ENCODE assay signal across 9 mouse cellular contexts in genomic region chr6:29860238-29860637, GRCm38 (mm10). TPM values are rescaled to one million over a fixed set of nuclear protein-coding genes. Genes with fewer than 3 reads are reported as not detected.
DNase-seq lines count a peak whose midpoint lies in the region; ATAC-seq and TF ChIP-seq lines count a peak whose summit lies in the region.
"Had no signal": no experiment of that assay in that cellular context is flagged by ENCODE, and none has a peak within 500 bp of the region (broad histone marks: within the 10 kb centered on the region; RNA-seq: fewer than 3 reads in every experiment).

No protein-coding gene starts in this region.

- peak; percentile 25 for DNase-seq in forebrain, embryonic 14.5 days (ENCODE audit: low spot score)
- DNase-seq in CH12.LX (ENCODE audit: extremely low read depth) = peak; percentile 69
- no peak for DNase-seq in liver, embryonic 11.5 days (ENCODE audit: low spot score)
- DNase-seq in ovary, postnatal 14 days (ENCODE audit: low spot score) = no peak
- no peak for DNase-seq in neural tube, embryonic 10.5 days (ENCODE audit: extremely low spot score, low spot score)

- WGBS in forebrain, embryonic 14.5 days = 85% methylated on average over 3 of the region's 3 CpGs
- 80% methylated on average over 3 of the region's 3 CpGs for WGBS in forebrain, embryonic 16.5 days
- 82% methylated on average over 3 of the region's 3 CpGs for WGBS in liver, embryonic 11.5 days
- 87% methylated on average over 3 of the region's 3 CpGs for WGBS in stomach, embryonic 16.5 days

- TF ChIP-seq CTCF in CH12.LX (conservative IDR thresholded peaks at IDR 0.05 in 1 of 2, IDR thresholded peaks at IDR 0.05 in 1 of 2; ENCODE audit: low read depth in 2 of 2, low read length in 2 of 2) = peak; percentile 57 to 76

- H3K9me3 ChIP-seq in forebrain, embryonic 14.5 days (replicated peaks; ENCODE audit: control insufficient read depth, low read length) = no peaks in the 10 kb centered on the region
- no peaks in the 10 kb centered on the region for H3K9me3 ChIP-seq in forebrain, embryonic 16.5 days (ENCODE audit: control insufficient read depth, low read length)
- H3K9me3 ChIP-seq in CH12.LX (replicated peaks; ENCODE audit: low read length) = peaks cover 13% of the 10 kb centered on the region
- no peaks in the 10 kb centered on the region for H3K9me3 ChIP-seq in liver, embryonic 11.5 days (ENCODE audit: control insufficient read depth, low read length)
- H3K9me3 ChIP-seq in stomach, embryonic 16.5 days (replicated peaks; ENCODE audit: control insufficient read depth, low read length) = no peaks in the 10 kb centered on the region

- dilution Hi-C loops in CH12.LX (cut with MboI; ENCODE audit: extremely low pct_ligation_motif_present, extremely low pct_unique_long_range_greater_than_20kb, low sequenced_read_pairs) = no loop called here

- no peaks in the 10 kb centered on the region for H3K27me3 ChIP-seq in forebrain, embryonic 14.5 days (replicated peaks; ENCODE audit: control insufficient read depth, insufficient read depth, low read length)
- no peaks in the 10 kb centered on the region for H3K27me3 ChIP-seq in forebrain, embryonic 16.5 days (replicated peaks; ENCODE audit: control insufficient read depth, insufficient read depth, low read length)
- H3K27me3 ChIP-seq in CH12.LX (replicated peaks) = no peaks in the 10 kb centered on the region
- no peaks in the 10 kb centered on the region for H3K27me3 ChIP-seq in liver, embryonic 11.5 days (replicated peaks; ENCODE audit: control insufficient read depth, insufficient read depth, low read length)
- no peaks in the 10 kb centered on the region for H3K27me3 ChIP-seq in stomach, embryonic 16.5 days (ENCODE audit: control insufficient read depth, insufficient read depth, low read length)

- in situ Hi-C loops in CH12.LX (cut with MboI; ENCODE audit: low pct_ligation_motif_present, low pct_unique_long_range_greater_than_20kb, low sequenced_read_pairs) = no loop called here

- no peak overlapping the region for H3K4me2 ChIP-seq in forebrain, embryonic 14.5 days (ENCODE audit: low read length)
- no peak overlapping the region for H3K4me2 ChIP-seq in forebrain, embryonic 16.5 days (ENCODE audit: low read length)
- H3K4me2 ChIP-seq in CH12.LX (ENCODE audit: insufficient read depth, low read depth, poor library complexity, severe bottlenecking) = no peak overlapping the region
- no peak overlapping the region for H3K4me2 ChIP-seq in liver, embryonic 11.5 days
- H3K4me2 ChIP-seq in stomach, embryonic 16.5 days (ENCODE audit: low read depth, low read length) = no peak overlapping the region

- H3K9ac ChIP-seq in forebrain, embryonic 14.5 days (ENCODE audit: low read length) = no peak overlapping the region
- no peak overlapping the region for H3K9ac ChIP-seq in forebrain, embryonic 16.5 days (replicated peaks; ENCODE audit: low read depth, low read length)
- no peak overlapping the region for H3K9ac ChIP-seq in CH12.LX (ENCODE audit: insufficient read depth, low read depth)
- H3K9ac ChIP-seq in liver, embryonic 11.5 days (ENCODE audit: low read depth, low read length) = no peak overlapping the region
- H3K9ac ChIP-seq in stomach, embryonic 16.5 days (ENCODE audit: low read length) = no peak overlapping the region

- TF ChIP-seq EP300 in CH12.LX (IDR thresholded peaks at IDR 0.05; ENCODE audit: low read length) = no peak

- peak; percentile 54 for TF ChIP-seq RAD21 in CH12.LX (IDR thresholded peaks at IDR 0.05; ENCODE audit: low read depth, low read length)

- H3K4me3 ChIP-seq in forebrain, embryonic 14.5 days (ENCODE audit: low read depth, low read length) = no peak overlapping the region
- no peak overlapping the region for H3K4me3 ChIP-seq in forebrain, embryonic 16.5 days (replicated peaks; ENCODE audit: low read length)
- no peak overlapping the region for H3K4me3 ChIP-seq in CH12.LX (replicated peaks in 1 of 3; ENCODE audit: low read depth in 2 of 3, low read length in 2 of 3, poor library complexity in 1 of 3)
- H3K4me3 ChIP-seq in liver, embryonic 11.5 days (ENCODE audit: low read depth, low read length) = no peak overlapping the region
- H3K4me3 ChIP-seq in stomach, embryonic 16.5 days (replicated peaks; ENCODE audit: low read length) = no peak overlapping the region

- no peak overlapping the region for H3K27ac ChIP-seq in forebrain, embryonic 14.5 days (ENCODE audit: low read depth, low read length)
- no peak overlapping the region for H3K27ac ChIP-seq in forebrain, embryonic 16.5 days (ENCODE audit: low read length)
- H3K27ac ChIP-seq in CH12.LX (ENCODE audit: insufficient read depth, low read depth) = no peak overlapping the region
- no peak overlapping the region for H3K27ac ChIP-seq in liver, embryonic 11.5 days (ENCODE audit: low read depth, low read length)
- H3K27ac ChIP-seq in stomach, embryonic 16.5 days (ENCODE audit: low read length) = no peak overlapping the region
- H3K27ac ChIP-seq: macrophage had no signal

- H3K4me1 ChIP-seq in forebrain, embryonic 14.5 days (ENCODE audit: control insufficient read depth, insufficient read depth, low read length) = no peaks in the 10 kb centered on the region
- H3K4me1 ChIP-seq in forebrain, embryonic 16.5 days (replicated peaks; ENCODE audit: control insufficient read depth, insufficient read depth, low read length) = no peaks in the 10 kb centered on the region
- peaks cover 0 to 46% of the 10 kb centered on the region in 2 experiments; a peak in 2 of 4 replicates for H3K4me1 ChIP-seq in CH12.LX (ENCODE audit: control insufficient read depth in 1 of 2, insufficient read depth in 2 of 2)
- peaks cover 15% of the 10 kb centered on the region for H3K4me1 ChIP-seq in liver, embryonic 11.5 days (replicated peaks; ENCODE audit: control insufficient read depth, insufficient read depth, low read length)
- H3K4me1 ChIP-seq in stomach, embryonic 16.5 days (ENCODE audit: control insufficient read depth, insufficient read depth, low read length) = no peaks in the 10 kb centered on the region

- no peaks in the 10 kb centered on the region for H3K36me3 ChIP-seq in forebrain, embryonic 14.5 days (ENCODE audit: control insufficient read depth, insufficient read depth, low read length)
- no peaks in the 10 kb centered on the region for H3K36me3 ChIP-seq in forebrain, embryonic 16.5 days (ENCODE audit: control insufficient read depth, insufficient read depth)
- H3K36me3 ChIP-seq in CH12.LX (replicated peaks in 1 of 2; ENCODE audit: control insufficient read depth in 1 of 2, insufficient read depth in 1 of 2, low read length in 1 of 2) = peaks cover 4 to 76% of the 10 kb centered on the region in 2 experiments
- no peaks in the 10 kb centered on the region for H3K36me3 ChIP-seq in liver, embryonic 11.5 days (ENCODE audit: control insufficient read depth, insufficient read depth, low read length)
- no peaks in the 10 kb centered on the region for H3K36me3 ChIP-seq in stomach, embryonic 16.5 days (ENCODE audit: control insufficient read depth, insufficient read depth, low read length)

- peaks cover 6% of the 10 kb centered on the region for H3K79me2 ChIP-seq in CH12.LX (replicated peaks; ENCODE audit: control insufficient read depth, extremely low read depth, insufficient read depth, poor library complexity, severe bottlenecking)

- ATAC-seq in forebrain, embryonic 14.5 days = 0 out of 2 replicates have a peak, but pooled peaks have one; percentile 52
- ATAC-seq in forebrain, embryonic 16.5 days = no peak
- ATAC-seq in erythroblast, adult 5-6 weeks (replicated peaks; ENCODE audit: low FRiP score, poor library complexity, severe bottlenecking) = peak; percentile 95
- ATAC-seq in liver, embryonic 11.5 days (replicated peaks; ENCODE audit: low FRiP score) = peak; percentile 76
- 0 out of 2 replicates have a peak, but pooled peaks have one; percentile 53 for ATAC-seq in stomach, embryonic 16.5 days (ENCODE audit: insufficient read depth, low FRiP score)

- no peak for TF ChIP-seq POLR2A in CH12.LX (IDR thresholded peaks at IDR 0.05; ENCODE audit: low read depth, low read length)

TF ChIP-seq in CH12.LX, 34 proteins besides CTCF, POLR2A, EP300 and RAD21:
- TF ChIP-seq UBTF (IDR thresholded peaks at IDR 0.05; ENCODE audit: low read depth, low read length) = no peak
- no peak for TF ChIP-seq MEF2A (IDR thresholded peaks at IDR 0.05; ENCODE audit: borderline replicate concordance, low read depth, low read length)
- TF ChIP-seq SMC3 (IDR thresholded peaks at IDR 0.05; ENCODE audit: low read depth, low read length) = peak; percentile 74
- TF ChIP-seq ZMIZ1 (IDR thresholded peaks at IDR 0.05; ENCODE audit: low read depth, low read length) = no peak
- TF ChIP-seq NELFE (IDR thresholded peaks at IDR 0.05; ENCODE audit: low read depth, low read length) = no peak

RNA-seq across cellular contexts. Expression of gene Strip2, which starts 56.6 kb away (rescaled TPM):
- 1.7 and 2.7 TPM in 2 replicates for polyA plus RNA-seq in forebrain, embryonic 14.5 days (2014; fragmentation: Nextera tagmentation; extraction: Ambion mirVana)
- 4.2 and 4.9 TPM in 2 replicates for polyA plus RNA-seq in forebrain, embryonic 16.5 days (2015; fragmentation: Nextera tagmentation; extraction: Ambion mirVana)
- total RNA-seq in CH12.LX (2012; rRNA removed) (0.42 and 1.1 TPM in 2 replicates), CH12.LX (2014; rRNA removed) (1.3 and 1.6 TPM in 2 replicates)
- polyA plus RNA-seq in CH12.LX (2012; ENCODE audit: insufficient read length, low read depth) = 1.4 TPM in 2 replicates
- total RNA-seq in erythroblast, adult 5-6 weeks (2015; ENCODE audit: low replicate concordance) = 0.19 and 1.9 TPM in 2 replicates
- total RNA-seq in erythroblast, adult 5-6 weeks (2017; ENCODE audit: low replicate concordance) = 0.77 and 2.6 TPM in 2 replicates
- polyA plus RNA-seq in liver, embryonic 11.5 days (2014; fragmentation: Nextera tagmentation; extraction: Ambion mirVana) = 0.39 and 0.51 TPM in 2 replicates
- 0.37 and 0.51 TPM in 2 replicates for polyA plus RNA-seq in stomach, embryonic 16.5 days (2015; fragmentation: Nextera tagmentation; extraction: Ambion mirVana)

Comparison
In these comparisons a context has a peak if more than half of its experiments do, and no peak if none do; other contexts are left out.
1. DNase-seq: peak in forebrain, embryonic 14.5 days (single experiment) and CH12.LX (single experiment); none in liver, embryonic 11.5 days (single experiment), ovary, postnatal 14 days (single experiment) and neural tube, embryonic 10.5 days (single experiment).